Mouse (Mus musculus): ENCODE results near the gene Pamr1.

- TF ChIP-seq POLR2A (IDR thresholded peaks at IDR 0.05; ENCODE audit: control insufficient read depth, extremely low read depth, insufficient read depth, low read length, poor library complexity) (no peak), CTCF (IDR thresholded peaks at IDR 0.05; ENCODE audit: borderline replicate concordance, control insufficient read depth, extremely low read depth, insufficient read depth, low read length, poor library complexity) (no peak)
Observed at GRCm38 (mm10) chr2:102589977-102590376, 40.2 kb downstream of the Pamr1 start.

Data from thymus, adult 2 months (tissue).